Mouse (Mus musculus) adrenal gland, postnatal 10 days (tissue): ENCODE measurements around the gene Bag5. TPM values are rescaled to one million over a fixed set of nuclear protein-coding genes. Genes with fewer than 3 reads are reported as not detected.
"Not testable (repeated sequence)": the region's sequence is repeated elsewhere in the genome, so short reads cannot be mapped to it uniquely, and the experiment has no call there.

Experiments
- DNase-seq: peaks from one replicate; pipeline ENCODE4 v3.0.0; 2021; ENCODE audit warnings: mixed read lengths
- total RNA-seq, 2 experiments: library from RNA; stranded (reverse); gene quantifications; 2 replicates each; pipeline ENCODE4 v1.2.3; 2021

Gene Bag5
- total RNA-seq, 2 experiments from 2014 or later = 32.1 to 35.4 TPM

DNA sequence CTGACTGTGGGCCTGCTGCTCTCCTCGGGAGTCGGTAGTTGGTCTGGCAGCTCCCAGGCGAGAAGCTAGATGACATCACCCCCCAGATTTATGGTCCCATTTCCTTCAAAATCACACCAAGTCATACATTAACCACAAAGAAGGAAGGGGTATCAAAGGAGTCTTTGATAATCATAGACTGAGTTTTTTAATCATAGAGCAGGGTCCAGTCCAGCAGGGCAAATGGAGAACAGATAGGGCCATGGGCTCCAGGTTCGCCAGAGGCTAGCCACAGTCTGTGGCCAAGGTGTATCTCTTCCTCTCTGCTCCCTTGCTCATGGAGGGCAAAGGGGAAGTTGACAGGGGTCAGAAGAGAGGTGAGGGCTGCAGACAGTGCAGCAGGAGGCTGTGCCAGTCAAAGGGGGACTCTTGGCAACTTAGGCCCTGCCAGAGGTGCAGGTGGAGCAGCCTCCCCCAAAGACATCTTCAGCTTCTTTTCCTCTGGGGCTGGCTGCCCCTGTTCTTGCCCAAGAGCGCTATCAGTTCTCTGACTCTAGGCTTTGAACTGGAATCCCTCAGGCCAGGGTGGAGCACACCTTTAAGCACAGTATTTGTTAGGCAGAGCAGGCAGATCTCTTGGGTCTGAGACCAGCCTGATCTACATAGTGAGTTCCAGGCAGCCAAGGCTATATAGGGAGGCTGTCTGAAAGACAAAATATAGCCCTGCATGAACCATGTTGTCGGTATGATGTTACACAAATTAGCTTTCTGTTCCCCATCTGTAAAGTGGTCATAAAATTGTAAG is 37.1 kb downstream of the Bag5 start:
- no peak for DNase-seq

DNA sequence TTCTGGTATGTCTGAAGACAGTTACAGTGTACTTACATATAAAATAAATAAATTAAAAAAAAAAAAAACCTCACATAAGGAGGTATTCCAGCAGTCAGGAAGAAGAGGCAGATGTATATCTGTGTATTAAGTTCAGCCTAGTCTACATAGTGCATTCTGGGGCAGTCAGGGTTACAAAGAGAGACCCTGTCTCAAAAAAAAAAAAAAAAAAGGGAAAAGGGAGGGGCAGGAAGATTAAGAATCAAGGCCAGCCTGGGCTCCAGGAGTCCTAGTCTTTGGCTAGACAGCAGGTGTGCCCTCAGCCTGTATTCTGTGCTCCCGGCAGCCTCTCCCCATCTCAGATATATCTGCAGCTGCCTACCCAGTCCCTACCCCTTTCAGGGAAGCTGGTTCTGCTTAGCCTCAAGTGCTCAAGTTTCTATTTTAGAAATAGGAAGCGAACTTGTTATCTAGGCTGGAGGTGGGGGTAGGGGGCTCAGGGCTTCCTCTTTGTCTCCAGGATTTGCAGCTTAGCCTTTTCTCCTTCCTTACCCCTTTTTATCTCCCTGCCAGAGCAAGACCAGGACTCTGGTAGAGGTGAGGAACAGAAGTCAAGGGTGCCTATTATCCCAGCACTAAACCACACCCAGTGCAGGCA is 38.1 kb downstream of the Bag5 start:
- no peak for DNase-seq

- DNase-seq = no peak
Observed at GRCm38 (mm10) chr12:111672581-111672980, 40.5 kb downstream of the Bag5 start.

GRCm38 (mm10) chr12:111672176-111672575 is 40.9 kb downstream of the Bag5 start, which contains the start of gene Ckb:
Ckb (minus strand) TSS chr12:111672338.
- DNase-seq = peak; percentile 86

GRCm38 (mm10) chr12:111671431-111671902 is 41.6 kb downstream of the Bag5 start:
- peak; percentile 63 for DNase-seq

GRCm38 (mm10) chr12:111670976-111671375 is 42.1 kb downstream of the Bag5 start:
- DNase-seq = no peak

GRCm38 (mm10) chr12:111670371-111670971 is 42.6 kb downstream of the Bag5 start:
- peak; percentile 68 for DNase-seq

DNA sequence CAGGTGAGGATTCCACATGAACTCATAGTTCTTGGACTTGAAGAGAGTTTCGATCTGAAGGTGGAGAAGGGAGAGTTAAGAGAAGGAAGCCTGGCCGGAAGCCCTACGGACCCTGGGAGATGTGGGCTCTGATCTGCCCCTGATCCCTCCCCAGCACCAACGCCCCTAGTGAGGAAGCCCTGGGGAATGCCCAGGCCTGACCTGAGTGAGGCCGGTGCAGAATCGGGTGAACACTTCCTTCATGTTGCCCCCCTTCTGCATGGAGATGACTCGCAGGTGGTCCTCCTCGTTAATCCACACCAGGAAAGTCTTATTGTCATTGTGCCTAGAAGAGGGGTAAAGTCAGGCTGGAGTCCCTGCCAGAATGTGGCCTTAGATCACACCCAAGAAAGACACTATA is 43.1 kb downstream of the Bag5 start:
- no peak for DNase-seq

DNA sequence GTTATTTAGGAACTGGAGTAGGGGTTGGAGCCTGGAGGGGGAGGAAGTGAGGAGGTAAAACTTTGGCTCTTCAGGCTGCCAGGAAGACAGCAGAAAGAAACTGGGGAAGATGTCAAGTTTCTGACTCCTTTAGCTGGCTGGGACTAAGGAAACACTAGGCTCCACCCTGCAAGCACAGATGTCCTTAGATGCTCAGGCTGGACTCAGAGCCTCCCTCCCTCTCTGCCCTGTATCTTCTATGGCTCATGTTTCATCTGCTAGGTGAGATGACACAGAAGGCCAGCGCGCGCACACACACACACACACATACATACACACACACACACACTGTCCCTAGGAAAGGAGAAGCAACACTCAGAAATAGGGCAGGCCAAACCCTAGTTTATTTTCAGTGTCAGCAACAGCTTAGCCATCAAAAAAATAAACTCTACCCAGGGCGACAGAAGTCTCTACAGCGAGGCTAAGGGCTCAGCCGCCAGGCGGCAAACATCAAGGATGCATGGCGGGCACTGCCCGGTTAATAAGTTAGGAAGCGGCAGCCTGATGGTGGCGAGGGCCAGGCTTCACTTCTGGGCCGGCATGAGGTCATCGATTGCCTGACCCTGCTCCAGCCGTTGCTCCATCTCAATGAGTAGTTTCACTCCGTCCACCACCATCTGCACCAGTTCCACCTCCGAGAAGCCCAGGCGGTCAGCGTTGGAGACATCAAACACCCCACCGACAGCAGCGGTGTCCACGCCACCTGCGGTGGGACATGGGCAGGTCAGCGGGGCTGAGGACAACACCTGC is 43.9 kb downstream of the Bag5 start:
- DNase-seq = peak; percentile 32

GRCm38 (mm10) chr12:111668457-111668912 is 44.6 kb downstream of the Bag5 start:
- peak; percentile 98 for DNase-seq

DNA sequence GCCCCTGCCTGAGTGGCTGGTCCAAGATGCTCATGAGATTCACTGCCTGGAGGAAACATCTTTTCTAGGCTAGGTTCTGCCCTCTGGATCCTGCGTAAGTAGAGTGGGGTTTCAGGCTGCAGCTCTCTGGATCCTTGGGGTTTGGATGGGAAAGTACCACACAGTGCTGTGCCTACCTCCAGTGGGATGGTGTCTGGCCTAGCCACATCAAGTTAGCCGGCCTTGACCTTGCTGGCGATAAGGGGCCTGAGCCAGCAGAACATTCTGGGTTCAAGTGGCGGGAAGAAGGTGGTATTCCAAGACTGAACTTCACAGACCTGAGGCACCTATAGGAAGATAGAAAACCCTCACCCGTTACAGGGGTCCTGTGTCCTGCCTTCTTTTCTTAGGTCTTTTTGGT is 45.6 kb downstream of the Bag5 start:
- DNase-seq = no peak

DNA sequence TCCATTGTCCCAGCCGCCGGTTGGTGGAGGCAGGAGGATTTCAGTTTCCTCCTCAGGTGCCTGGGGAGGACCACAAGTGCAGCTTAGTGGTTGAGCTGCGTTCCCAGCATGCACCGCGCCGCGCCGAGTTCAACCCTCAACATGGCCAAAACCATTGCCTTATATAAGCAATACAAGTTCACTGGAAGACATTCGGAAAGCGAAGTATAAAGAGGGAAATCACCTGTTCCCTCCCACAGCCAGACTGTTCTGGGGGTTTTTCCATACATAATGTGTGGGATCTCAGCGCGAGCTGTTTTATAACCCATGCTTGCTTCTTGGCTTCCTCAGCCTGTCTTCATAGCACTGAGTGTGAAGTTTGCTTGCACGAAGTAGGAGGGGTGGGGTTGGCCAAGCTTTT is 46.7 kb downstream of the Bag5 start:
- no peak for DNase-seq

DNA sequence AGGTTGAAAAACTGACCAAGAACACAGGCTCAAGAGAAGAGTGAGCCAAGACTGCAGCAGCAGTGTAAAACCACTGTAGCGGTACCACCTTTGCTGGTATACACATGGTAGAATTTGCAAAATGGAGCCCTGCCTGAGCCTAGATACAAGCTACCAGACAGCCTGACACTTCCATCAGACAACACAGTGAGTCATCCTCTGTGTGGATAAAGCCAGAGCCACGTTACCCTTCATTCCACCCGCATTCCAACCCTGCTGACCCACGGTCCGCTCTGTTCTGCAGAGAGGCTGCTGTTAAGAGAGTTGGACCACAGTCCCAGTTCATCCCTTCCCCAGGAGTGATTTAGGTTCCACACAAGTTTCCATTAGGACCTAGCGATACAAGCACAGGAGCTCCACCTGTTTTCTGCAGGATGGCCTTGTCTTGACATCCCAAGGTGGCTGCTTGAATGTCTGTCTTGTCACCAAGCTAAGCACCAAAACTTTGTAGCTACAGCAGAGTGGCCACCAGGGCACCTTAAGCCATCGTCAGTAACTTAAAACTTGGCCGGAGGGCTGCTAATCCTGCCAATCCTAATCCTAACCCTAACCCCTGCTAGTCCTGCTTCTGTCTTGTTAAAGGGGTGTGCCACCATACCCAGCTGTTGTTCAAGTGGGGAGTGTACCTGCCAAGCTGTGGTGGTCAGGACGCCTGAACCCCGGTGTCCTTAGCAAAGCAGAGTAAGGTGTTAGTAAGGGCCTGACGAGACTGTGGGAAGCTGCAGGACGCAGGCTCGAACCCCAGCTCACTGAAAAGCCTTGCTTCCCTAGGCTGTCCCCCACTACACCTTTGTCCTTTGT is 47.8 kb downstream of the Bag5 start:
- no peak for DNase-seq

GRCm38 (mm10) chr12:111664144-111664634 is 48.9 kb downstream of the Bag5 start:
- DNase-seq = peak; percentile 45

DNA sequence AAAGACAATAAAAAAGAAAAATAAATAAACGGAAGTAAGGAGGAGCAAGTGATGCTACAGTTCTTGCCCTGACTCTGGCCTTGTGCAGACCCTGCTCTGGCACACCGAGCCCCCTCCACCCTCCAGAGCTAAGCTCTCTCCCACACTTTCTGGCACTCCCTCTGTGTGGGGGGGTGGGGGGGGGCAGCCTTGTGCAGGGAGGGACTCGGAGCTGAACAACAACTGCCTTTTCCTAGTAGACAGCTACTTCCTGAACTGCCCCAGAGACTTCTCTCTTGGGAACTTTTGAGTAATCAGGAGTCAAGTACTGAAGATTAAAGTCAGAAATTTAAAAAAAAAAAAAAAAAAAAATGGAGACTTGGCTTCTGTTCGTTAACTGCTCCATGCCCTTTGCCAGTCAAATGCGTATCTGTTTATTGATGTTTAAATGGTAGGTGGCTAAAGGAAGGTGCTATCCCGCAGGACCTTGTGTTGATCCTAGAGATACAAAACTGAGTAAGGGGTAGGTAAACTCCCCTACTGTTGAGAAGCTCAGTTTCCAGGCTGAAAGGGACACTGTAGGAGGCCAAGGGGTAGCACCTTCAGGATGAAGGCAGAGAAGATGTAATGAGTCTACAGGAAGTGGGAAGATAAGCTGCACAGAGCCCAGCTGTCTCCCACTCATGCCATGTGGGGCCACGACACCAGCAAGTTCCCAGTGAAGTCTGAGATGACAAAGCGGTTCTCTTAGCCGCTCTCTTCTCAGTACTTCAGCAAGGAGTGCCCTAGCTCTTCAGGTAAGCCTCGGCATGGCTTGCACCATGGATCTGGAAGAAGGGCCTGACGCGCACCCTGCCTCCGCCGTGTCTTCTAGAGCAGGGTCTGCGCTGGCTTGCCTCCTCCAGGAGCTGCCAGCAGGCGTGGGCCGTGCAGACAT is 49.6 kb downstream of the Bag5 start:
- DNase-seq = no peak

- not testable (repeated sequence) for DNase-seq
Observed at GRCm38 (mm10) chr12:111661554-111661953, 51.5 kb downstream of the Bag5 start.

- no peak for DNase-seq
Observed at GRCm38 (mm10) chr12:111660628-111661027, 52.4 kb downstream of the Bag5 start.
